Mouse (Mus musculus): ENCODE results near the gene Slamf7.

- no peak for TF ChIP-seq CTCF (IDR thresholded peaks at IDR 0.05; ENCODE audit: low read depth)
- no peak for TF ChIP-seq EP300 (IDR thresholded peaks at IDR 0.05; ENCODE audit: low read depth)
These were observed 32.7 kb downstream of the Slamf7 start for GRCm38 (mm10) chr1:171620091-171620490.

Measured in liver, postnatal 0 days (tissue).